Mouse (Mus musculus) lung, adult 18-20 months (tissue): ENCODE measurements around the gene Rsc1a1.
A peak's percentile ranks its signal among the peaks of the same experiment; 100 is the strongest.

ENCODE experiments used
- DNase-seq, 2 experiments: peaks; one replicate each; pipeline ENCODE4 v3.0.0; 2022; ENCODE audit warnings: mixed read lengths in 2 of 2

The Rsc1a1 gene

DNA sequence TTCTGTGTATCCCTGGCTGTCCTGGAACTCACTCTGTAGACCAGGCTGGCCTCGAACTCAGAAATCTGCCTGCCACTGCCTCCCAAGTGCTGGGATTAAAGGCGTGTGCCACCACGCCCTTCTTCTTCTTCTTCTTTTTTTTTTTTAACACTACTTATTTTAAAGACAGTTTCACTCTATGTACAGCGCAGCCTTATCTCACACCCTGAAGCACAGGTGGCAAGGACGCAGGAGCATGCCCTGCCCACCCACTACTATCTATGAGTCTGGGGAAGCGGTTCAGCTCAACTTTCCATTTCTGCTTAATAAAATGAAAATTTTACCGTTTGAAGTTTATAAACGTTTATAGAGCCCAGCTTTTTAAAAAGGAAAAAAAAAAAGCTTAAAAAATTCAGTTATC lies 3.1 kb upstream of the Rsc1a1 start:
- no peak for DNase-seq

DNA sequence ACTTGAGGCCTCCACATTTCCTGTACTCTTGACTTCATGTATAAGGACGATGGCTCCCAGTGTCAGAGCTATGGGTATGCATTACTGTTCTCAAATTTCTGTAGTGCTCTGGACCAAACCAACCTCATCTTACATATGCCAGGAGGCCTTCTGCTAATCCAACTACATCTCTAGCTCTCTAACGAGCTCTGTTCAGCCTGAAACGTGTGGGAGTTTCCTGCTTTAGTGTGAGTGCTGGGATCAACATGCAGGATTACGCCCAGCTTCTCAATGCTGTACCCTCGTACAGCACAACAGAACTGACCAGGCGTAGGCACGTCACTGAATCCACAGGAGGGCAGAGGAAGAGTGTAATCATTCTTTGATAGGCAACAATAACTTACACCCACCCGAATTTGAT lies 1.1 kb upstream of the Rsc1a1 start:
- no peak for DNase-seq

DNA sequence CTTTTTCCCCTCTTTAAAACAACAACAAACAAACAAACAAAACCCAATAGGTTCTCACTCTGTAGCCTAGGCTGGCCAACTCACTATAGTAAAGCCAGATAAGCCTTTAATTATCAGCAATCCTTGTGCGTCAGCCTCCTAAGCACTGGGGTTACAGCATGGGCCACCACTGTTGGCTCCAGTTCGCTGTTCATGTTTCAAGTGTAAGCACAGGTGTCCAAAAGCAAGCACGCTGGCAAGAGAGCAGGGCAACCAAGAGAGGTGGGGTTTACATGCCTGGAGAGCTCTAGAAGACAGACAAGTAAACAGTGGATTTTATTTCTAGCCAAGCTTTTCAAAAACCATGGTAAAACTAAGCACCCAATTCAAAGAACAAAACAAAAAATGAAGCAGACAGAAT lies 694 bp upstream of the Rsc1a1 start:
- DNase-seq, result peak; percentile 68 to 78

DNA sequence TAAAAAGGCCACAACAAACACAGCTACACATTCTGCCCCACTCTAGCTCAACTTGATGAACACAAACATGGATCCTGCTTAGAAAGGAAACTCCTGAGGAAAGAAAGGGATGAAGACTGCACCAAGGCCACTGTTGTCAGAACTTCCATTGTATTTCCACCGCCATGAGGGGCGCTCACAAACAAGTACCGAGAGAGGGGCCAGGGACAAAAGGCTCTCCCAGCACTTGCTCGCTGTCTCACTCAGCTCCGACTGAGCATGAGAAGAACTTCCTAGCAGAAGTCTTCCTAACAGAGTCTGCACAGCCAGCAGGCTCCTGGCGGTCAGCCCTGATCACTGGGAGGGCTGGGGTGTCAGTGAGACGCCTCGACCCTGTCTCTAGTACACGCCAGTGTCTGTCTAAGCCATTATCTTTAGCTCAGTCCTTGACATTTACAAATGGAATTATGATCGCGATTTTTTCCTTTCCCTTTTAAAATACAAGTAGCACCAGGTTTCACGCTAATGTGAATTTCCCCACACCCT lies 2.6 kb downstream of the Rsc1a1 start:
- no peak for DNase-seq

DNA sequence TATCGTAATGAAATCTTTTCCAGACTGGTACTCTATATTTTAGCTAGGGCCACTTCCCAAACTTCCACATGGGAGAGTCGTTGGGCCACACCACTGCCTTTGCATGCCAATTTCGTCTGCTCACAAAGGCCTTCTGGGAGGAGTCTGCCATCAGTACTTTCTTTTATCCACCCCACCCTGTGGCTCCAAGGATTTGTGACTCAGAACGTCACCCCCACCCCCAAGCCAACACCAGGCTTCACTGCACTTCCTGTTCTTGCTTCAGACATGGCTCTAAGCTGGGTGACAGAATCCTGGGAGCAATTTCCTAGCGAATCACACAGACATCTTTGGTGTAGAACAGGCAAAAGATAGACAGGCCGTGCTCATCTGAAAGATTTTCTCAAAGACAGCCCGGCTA lies 3.6 kb downstream of the Rsc1a1 start:
- peak; percentile 28 to 59 for DNase-seq

DNA sequence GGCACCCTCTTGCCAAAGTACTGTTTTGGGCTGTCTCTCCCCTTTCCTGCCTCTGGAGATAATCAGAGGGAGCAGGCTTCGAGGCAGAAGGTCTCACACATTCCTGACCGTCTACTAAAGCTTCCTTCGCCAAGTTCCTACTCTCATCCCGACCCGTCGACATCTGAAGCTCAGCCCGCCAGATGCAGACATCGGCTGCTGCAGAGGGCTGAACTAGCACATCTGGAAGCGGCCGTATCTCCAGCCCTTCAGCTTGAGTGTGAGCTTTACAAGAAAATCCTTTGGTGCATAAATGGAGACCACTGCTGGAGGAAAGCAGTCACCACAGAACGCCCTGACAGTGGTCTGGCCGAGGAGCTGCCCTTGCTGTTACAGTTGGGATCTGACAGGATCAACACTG lies 4.5 kb downstream of the Rsc1a1 start:
- DNase-seq, result no peak

DNA sequence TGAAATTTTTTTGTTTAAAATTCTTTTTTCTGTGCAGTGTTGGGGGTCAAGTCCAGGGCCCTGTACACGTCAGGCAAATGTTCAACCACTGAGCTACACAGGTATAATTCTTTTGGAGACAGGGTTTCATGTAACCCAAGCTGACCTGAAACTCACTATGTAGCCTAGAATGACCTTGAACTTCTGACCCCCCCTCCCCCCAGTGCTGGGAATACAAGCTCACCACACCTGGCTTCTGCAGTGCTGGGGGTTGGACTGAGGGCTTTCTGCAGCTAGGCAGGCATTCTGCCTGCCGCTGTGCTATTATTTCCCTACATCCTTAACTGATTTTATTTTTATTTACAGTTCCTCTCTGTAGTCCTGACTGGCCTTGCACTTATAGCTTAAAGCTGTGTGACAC lies 6.4 kb downstream of the Rsc1a1 start:
- DNase-seq, result no peak

DNA sequence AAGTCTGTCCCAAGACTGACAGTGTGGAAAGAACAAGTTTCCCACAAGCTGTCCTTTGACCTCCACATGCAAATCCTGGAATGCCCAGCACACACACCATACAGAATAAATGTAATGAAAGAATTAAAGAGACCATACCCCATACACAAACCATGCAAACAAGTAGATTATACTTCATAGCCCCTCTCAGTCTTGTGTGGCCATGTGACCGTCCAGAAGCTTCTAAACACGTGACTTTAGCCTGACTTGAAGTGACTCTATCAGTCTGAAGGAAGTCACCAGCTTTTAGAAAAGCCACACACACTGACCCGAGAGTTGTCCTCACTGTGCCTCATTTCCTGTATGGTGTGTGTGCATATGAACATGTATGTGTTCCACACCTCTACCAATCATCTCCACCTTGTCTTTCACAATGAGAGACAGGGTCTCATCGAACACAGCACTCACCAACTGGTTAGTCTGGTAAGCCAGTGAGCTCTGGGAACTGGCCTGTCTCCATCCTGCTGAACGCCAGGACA lies 8.9 kb downstream of the Rsc1a1 start:
- DNase-seq, result no peak

DNA sequence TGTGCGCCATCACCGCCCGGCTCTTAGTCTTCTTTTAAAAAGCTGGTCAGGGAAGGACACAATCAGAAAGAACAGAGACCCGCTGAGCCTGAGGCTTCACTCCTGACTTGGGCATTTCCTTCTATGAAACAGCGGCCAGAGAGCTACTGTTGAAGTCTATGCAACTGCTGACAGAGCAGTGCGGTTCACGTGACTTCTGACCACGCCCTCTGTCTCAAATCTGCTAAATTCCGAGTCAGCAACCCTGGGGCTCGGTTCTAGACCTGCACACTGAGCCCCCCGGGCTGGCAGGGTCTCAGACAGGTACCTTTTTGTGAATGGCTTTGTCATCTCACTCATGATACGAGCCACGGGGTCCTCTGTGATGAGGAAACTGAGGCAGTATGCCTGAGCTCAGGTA lies 13.1 kb downstream of the Rsc1a1 start:
- no peak for DNase-seq

DNA sequence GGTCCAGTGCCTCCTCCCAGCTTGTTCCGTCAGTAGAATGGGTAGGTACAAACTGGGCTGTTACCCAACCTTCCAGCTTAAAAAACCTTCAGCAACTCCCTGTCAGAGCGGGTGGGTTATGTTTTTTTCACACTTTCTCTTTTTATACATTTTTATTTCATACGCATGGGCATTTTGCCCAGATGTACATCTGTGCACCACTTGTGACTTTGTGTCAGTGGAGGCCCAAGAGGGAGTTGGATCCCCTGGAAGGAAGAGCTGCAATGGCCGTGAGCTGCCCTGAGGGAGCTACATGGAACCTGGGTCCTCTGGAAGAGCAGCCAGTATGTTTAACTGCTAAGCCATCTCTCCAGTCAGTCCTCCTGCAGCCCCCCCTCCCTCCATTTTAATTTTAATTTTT lies 14.0 kb downstream of the Rsc1a1 start:
- no peak for DNase-seq

DNA sequence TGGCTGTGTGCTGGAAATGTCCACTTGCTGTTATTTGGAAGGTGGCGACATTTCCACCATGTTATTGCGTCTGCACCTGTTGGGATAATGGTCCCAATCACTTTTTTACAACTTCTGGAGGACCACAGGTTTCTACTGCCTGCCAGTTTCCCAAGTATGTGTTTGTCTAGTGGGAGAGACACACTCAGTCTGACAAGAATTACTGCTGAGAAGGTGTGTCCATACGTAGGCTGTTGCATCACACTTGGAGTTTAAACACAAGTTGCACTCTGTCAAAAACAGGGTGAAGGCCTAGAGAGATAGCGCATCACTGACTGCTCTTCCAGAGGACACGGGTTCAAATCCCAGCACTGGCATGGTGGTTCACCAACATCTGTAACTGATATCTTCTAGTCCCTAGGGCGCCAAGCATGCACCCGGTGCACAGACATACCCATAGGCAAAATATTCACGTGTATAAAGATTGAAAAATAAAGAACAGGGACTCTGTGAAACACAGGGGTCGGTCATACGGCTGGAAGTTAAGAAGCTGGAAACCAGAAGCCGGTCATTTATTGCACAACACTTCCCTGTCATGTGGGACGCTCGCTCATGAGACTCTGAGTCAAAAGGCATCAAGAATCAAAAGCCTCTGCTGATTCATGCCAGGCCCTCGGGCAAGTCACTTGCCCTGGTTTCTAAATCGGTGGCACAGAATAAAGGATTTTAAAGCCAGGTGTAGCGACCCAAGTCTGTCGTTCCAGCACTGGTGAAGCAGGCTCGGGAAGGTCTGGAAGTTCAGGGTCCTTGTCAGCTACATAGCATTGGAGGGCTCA lies 15.3 kb downstream of the Rsc1a1 start:
- DNase-seq, result peak; percentile 78

DNA sequence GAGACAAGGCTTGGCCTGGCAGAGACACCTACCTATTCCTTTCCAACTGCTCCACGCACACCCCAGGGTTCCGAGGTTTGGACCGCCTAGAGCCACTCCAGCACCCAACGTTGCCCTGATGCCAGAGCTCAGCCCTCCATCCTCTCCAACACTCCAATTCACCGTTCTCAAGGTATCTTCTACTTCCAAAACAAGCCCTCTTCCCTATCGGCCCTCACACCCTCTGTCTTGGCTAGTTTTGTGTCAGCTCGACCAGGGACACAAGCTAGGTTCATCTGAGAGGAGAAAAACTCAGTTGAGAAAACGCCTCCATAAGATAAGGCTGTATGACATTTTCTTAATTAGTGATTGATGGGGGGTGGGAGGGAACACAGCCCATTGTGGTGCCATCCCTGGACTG lies 20.6 kb downstream of the Rsc1a1 start, which contains the start of gene Plekhm2:
TSS of gene Plekhm2 (minus strand) at position 101 of the 400 bp plus-strand sequence.
- DNase-seq, result no peak

DNA sequence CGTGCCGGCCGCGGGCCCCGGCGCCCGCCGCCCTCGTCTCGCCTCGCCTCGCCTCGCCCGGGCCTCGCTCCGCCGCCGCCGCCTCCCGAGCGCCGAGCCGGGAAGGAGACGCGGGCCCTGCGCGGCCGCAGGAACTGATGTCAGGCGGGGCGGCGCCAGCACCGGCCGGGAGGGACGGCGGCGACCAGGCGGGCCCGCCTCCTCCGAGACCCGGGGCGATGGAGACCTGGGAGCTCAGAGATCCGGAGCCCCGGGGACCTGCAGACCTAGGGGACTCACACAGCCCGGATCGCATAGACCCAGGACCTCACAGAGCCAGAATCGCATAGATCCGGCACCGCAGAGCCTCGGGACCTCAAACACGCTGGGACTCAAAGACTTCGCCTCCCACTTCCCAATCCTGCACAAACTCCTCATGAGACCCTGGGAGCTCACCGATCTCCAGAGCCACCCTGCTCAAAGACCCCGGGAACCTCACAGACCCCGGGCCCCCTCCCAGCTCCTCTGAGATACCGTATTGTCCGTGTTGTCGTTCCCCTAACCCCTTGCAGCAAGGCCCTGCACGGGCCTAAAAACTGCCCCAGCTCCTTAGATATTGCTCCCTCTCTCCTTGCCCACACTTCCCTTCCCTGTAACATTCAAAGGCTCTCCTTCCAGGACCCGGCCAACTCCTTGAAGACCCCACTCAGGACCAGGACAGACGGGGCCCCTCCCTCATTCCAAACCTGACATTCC lies 21.2 kb downstream of the Rsc1a1 start:
- peak; percentile 77 to 82 for DNase-seq

DNA sequence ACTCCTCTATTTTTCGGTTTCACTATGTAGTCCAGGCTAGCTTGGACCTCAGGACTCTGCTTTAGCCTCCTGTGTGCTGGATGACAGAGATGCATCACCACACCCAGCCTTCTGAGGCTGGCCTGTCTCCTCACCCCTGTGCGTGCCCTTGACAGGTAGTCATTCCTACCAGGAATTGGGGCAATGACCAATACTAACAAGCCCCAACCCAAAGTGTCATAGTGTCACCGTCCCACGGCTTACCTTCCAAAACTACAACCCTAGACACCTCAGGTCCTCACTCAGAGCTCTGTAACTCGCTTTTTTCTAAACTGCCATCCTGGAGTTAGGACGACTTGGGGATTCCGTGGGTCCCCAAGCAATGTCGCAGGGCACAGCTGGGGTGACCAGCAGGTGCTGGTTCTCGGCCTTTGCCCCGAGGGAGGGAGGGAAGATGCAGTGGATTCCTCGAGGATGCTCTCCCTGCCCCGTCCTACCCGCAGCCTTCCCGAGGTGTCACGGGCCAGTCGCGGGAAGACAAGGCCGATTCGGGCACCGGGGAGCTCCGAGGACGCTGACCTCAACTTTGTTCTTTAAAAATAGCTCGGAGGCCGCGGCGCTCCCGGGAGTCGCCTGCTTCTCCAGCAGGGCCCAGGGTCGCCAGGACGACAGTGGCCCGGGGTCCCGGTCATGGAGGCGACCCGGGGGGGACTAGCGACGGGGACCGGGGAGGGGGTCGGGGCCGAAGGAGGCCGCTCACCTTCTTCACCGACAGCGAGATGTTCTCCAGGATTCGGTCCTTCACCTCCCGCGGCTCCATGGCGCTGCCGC lies 22.1 kb downstream of the Rsc1a1 start:
- peak in 1 of 2 experiments; percentile 26 for DNase-seq

DNA sequence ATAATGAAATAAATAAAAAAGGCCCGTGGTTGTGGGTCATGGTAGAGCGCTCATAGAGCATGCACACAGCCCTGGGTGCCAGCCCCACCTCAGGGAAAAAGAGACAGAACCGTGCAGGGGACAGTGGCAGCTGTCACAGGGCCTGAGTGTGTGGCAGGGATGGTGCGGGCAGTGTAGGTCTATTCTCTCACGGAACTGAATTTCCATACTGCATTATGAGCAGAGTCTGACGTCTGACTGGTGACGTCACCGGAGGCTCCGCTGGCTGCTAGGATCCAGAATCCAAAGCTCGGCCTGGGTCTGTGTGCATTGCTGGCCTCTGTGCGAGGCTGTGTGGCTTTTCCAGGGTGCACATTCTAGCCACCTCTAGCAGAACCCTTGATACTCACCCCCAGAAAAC lies 24.5 kb downstream of the Rsc1a1 start:
- DNase-seq, result no peak

DNA sequence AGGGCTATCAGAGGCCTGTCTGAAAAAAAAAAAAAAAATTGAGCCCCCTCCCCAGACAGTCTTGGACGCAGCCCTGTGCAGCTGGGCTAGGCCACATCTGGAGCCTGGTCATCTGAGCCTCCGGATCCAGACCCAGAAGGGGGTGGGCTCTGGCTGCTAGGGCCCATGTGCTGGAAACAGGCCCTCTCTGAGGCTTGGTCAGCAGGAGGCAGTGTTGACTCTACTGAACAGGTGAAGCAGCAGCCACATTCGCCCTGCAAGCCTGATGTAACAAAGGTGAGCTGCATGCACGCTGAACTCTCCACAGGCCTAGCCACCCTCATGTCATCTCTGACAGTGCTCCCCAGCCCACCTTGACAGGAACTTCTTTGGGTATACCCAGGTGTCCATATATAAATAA lies 25.7 kb downstream of the Rsc1a1 start:
- no peak for DNase-seq

DNA sequence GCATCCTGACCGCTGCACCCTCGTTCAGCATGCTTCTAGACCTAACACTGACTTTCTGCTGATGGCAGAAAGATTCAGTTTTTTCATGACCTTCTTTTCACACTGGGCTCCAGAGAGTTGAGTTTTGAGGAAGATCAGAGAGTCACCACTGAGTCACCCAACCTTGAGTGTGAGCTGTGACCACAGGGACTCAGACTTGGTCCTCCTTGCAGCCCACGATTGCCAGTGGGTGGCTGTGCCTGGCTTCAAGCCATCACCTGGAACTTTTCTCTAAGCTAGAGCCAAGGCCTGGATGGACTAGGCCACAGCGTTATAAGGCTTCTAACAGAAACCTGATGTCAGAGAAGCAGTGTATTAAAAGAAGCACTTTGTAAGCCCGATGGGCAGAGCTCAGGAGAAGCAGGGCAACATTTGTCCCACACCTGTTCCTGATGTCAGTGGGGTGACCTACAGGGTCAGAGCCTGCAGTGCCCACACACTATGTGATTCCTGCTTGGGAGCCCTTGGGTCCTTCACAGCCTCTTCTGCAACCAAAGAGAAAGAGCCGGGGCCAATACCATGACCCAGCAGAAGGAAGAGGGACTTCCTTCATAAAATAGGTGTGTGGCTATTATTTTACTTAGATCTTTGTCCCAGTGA lies 26.4 kb downstream of the Rsc1a1 start:
- DNase-seq, result no peak

DNA sequence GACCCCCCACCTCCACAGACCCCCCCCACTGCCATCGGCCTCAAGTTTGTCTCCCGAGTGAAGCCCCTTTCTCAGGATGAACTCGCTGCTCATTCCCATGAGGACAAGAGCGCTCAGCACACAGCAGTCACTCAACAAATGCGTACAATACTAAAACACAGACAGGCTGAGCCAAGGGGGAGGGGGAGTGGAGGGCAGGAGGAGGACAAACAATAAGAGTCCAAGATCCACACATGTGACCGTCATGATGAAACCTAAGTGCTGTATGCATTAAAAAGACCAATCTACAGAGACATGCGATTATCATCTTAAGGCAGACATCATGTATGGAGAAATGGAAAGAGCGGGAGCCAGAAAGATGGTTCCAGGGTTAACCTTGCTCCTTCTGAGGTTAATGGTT lies 28.5 kb downstream of the Rsc1a1 start:
- DNase-seq, result no peak

DNA sequence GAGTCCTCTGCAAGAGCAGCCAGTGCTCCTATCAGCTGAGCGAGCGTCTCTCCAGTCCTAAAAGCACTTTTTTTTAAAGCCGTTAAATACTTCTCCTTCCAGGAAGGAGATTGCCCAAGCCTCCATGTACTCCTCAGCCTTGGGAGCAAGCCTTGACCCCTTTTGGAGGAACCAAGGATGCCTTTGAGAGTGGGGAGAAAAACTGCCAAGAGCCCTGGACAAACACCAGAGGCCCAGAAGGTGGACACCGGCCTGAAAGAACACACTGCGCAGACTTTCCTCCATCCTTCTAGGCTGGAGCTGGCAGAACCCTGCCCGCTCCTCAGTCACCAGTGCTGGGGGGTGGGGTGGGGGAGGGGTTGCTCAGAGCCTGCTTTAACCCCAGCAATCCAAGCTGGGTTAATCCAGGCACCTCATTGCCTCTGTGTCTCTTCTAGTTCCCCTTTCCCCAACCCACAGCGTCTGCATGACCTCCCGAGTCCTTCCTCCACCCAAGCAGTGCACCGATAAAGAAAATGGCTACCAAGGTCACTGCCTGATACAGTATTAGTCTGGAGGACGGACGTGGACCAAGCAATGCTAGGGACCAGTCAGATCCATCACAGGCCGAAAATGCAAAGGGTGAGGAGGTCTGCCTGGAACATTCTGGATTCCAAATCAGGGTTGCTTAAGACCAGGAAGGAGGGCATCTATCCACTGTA lies 29.3 kb downstream of the Rsc1a1 start:
- DNase-seq, result peak; percentile 66 to 77

DNA sequence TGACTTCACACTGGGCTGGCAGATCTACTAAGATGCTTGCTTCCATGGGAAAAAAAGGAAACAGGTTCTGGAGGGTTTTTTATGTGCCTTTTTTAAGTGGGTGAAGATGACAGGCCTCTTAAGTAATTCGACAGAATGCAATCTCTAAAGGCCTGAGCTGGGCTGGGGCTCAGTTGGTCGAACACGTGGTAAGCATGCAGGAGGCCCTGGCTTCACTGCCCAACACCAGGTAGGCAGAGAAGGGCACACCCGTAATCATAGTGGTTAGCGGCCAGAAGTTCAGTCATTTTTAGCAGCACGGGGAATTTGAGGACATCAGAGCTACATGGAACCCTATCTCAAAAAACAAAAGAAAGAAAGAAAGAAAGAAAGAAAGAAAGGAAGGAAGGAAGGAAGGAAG lies 30.9 kb downstream of the Rsc1a1 start:
- no peak for DNase-seq

DNA sequence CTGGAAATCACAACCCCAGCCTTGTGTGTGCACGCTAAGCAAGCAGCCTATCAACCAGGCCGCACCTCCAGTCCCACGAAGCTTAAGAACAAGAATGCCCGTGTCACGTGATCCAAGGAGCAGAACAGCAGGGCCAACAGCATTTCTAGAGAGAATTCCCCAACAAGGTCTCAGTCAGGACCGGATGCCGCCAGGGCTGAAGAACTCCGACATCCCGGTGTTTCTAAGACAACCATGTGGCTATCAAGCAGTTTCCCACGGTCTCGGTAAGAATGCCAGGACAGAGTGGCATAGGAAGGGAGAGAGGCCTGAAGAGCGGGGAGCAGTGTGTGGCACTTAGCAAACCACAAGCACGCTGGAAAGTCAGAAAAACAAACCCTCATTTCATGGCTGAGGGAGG lies 31.6 kb downstream of the Rsc1a1 start:
- peak; percentile 58 to 68 for DNase-seq

DNA sequence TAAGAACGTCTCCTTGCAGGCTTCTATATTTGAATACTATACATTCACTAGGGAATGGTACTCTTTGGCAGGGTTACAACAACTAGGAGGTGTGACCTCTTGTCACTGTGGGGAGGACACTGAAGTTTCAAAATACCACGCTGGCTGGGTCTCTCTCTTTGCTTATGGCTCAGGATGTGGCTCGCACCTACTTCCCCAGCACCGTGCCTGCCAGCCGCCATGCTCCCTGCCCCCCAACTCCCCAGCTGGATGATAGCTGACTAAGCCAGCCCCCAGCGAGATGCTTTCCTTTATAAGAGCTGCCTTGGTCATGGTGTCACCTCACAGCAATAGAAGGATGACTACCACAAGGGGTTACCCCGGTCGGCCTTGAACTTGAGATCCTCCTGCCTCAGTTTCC lies 32.4 kb downstream of the Rsc1a1 start:
- DNase-seq, result no peak
